Mouse (Mus musculus): ENCODE data around the gene Mybpc2.

The Mybpc2 gene

GRCm38 (mm10) chr7:44546274-44546673 is 21.8 kb upstream of the Mybpc2 start:
- no peak for DNase-seq (ENCODE audit: low spot score)

GRCm38 (mm10) chr7:44543071-44543470 is 18.6 kb upstream of the Mybpc2 start:
- no peak for DNase-seq (ENCODE audit: low spot score)

DNA sequence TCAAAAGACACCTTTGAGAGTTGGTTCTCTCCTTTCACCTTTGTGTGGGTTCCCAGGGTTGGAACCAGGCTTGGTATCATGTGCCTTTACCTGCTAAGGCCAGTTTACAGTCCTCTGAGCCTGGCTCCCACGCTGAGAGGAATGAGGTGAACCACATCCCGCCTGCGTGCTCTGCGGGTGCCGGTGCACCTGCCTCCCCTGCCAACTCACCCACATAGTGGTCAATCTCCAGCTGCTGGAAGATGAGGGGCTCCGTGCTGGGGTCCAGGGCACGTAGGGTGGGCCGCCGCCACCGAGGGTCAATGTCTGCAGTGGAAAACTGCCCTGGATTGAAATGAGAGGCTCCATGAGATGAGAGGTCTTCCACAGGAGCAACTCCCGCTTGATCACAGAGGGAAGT is 18.1 kb upstream of the Mybpc2 start:
- DNase-seq (ENCODE audit: low spot score) = no peak

GRCm38 (mm10) chr7:44538756-44539624 is 14.5 kb upstream of the Mybpc2 start:
- DNase-seq (ENCODE audit: low spot score) = no peak

GRCm38 (mm10) chr7:44537496-44537895 is 13.0 kb upstream of the Mybpc2 start:
- no peak for DNase-seq (ENCODE audit: low spot score)

DNA sequence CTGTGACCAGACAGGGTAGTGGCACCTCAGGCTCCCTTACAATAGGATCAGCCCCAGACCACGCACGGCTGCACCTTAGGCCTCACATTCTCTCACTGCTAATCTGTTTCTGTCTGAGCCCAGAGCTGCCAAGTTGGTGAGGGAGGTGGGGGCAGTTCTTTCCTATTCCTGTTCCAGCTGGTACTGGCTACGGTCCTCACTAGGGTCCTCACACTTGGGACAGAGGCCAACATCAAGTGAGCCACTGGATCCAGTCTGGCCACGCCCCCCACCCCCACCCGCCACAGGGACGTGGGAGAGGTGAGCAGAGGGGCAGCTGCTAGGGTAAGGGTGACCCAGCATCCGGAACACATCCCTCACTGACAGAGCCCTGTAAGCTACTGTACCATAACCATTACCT is 12.6 kb upstream of the Mybpc2 start:
- no peak for DNase-seq (ENCODE audit: low spot score)

DNA sequence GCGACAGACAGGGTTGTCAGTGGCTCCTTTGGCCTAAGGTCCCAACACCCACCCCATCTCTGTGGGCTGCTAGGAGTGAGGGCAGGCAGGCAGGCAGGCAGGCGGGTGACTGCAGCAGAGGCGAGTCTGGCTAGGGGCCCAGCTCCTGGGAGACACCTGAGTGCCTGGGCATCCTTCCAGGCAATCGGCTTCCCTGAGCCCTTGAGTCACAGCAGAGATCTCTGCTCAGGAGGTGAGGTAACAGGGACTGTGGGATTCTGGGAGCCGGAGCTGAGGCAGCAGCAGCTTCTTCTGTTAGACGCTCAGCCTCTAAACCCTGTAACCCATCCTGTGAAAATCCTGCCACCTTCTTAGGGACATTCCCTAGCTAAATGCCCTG is 12.1 kb upstream of the Mybpc2 start:
- no peak for DNase-seq (ENCODE audit: low spot score)

- DNase-seq (ENCODE audit: low spot score) = no peak
These were observed 11.5 kb upstream of the Mybpc2 start for GRCm38 (mm10) chr7:44535657-44536589.

GRCm38 (mm10) chr7:44534656-44535441 is 10.4 kb upstream of the Mybpc2 start:
- no peak for DNase-seq (ENCODE audit: low spot score)

DNA sequence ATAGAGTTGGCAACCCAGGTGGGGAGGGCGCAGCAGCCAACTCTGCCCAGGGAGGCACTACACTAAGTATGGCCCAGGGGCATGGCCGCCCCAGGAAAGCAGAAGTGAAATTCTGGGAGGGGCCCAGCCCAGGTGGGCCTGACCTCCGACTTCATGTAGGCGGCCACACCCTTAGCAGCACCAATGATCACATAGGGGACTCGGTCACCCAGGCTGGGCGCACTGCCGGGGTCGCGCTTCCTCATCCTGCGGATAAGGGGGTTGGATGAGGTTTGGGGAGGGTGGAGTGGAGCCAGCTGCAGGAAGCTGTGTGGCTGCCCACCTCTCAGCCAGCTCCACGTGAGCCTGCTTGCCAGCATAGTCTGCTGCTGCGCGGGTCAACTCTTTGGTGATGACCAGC is 9.8 kb upstream of the Mybpc2 start:
- no peak for DNase-seq (ENCODE audit: low spot score)

DNA sequence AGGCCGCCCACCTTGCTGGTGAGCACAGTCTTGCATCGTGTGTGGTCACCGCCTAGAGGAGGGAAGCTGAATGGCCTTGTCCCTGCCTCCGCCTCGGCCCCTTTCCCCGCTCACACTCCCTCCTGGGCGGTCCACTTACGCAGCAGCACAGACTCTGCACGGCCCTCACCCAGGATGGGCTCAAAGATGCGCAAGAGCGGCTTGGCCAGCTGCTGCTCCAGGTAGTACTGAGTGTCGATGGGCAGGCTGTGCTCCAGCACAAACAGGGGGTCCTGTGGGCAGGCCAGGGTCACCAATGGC is 9.2 kb upstream of the Mybpc2 start:
- no peak for DNase-seq (ENCODE audit: low spot score)

GRCm38 (mm10) chr7:44532918-44533745 is 8.7 kb upstream of the Mybpc2 start:
- no peak for DNase-seq (ENCODE audit: low spot score)

DNA sequence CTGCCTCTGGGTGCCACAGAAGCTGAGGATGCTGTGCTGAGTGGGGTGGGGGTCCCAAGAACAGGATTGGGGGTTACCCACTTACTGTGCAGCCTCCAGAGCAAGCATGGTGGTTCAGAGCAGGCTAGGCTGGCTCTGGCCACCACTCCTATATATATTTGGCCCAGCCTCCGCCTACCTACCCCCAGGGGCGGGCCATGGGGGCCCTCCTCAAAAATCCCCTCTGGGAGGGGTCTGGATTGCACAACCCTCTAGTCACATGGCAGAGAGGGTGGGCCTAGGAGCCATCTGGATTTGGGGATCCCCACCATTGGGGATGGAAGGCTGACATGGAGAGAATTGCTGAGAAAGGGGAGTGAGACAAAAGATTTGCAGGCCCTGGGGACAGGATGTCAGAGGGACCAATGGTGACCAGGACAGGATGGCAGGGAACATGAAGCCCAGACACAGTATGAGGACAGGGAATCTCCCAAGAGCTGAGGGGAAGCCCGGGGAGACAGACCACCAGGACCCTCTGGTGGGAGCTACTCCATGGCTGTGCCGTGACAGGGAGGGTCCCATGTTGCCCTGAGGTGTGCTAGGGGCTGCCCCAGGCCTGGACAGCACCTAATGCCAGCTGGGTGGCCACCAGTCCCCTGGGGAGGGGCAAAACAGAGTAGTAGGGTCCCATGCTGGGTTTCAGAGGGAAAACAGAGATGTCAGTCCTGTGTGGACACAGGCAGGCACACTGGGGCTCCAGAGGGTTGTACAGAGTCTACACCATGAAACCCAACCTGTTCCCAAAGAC is 7.7 kb upstream of the Mybpc2 start, which contains the start of gene Spib:
Gene Spib, minus strand, starts transcription at position 126 of the 787 bp plus-strand sequence.
- DNase-seq (ENCODE audit: low spot score) = no peak

DNA sequence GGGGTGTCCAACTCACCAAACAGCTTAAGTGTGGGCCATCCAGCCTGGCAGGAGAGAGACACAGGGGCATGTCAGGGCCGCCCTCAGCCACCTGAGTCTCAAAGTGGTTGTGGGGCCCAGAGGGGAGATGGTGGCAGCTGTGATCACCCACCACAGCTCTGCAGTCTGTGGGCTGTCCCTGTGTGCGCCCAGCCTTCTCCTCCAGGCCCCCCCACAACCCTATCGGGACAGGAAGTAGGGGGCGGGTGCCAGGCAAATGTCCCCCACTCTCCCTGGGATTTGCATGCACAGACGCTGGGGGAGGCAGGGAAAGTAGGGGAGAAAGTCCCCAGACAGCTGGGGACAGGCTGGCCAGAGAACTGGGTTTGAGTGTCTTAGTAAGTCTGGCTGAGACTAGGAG is 6.8 kb upstream of the Mybpc2 start:
- DNase-seq (ENCODE audit: low spot score) = no peak

DNA sequence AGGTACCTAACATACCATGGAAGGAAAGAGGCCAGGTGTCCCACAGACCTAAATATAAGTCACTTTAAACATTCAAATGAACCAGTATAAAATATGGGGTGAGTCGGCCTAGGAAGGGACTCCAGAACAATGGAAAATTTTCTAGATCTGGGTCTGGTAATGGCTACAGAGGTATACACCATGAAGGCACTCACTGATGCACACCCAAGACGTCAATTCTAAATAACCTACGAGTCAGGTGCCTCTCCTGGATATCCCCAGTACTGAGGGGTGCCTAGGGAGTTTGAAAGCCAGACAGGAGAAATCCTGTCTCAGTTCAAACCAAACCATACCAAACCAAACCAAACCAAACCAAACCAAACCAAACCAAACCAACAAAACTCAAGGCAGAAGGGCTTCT is 6.1 kb upstream of the Mybpc2 start:
- DNase-seq (ENCODE audit: low spot score) = no peak

GRCm38 (mm10) chr7:44529518-44529917 is 5.1 kb upstream of the Mybpc2 start:
- no peak for DNase-seq (ENCODE audit: low spot score)

DNA sequence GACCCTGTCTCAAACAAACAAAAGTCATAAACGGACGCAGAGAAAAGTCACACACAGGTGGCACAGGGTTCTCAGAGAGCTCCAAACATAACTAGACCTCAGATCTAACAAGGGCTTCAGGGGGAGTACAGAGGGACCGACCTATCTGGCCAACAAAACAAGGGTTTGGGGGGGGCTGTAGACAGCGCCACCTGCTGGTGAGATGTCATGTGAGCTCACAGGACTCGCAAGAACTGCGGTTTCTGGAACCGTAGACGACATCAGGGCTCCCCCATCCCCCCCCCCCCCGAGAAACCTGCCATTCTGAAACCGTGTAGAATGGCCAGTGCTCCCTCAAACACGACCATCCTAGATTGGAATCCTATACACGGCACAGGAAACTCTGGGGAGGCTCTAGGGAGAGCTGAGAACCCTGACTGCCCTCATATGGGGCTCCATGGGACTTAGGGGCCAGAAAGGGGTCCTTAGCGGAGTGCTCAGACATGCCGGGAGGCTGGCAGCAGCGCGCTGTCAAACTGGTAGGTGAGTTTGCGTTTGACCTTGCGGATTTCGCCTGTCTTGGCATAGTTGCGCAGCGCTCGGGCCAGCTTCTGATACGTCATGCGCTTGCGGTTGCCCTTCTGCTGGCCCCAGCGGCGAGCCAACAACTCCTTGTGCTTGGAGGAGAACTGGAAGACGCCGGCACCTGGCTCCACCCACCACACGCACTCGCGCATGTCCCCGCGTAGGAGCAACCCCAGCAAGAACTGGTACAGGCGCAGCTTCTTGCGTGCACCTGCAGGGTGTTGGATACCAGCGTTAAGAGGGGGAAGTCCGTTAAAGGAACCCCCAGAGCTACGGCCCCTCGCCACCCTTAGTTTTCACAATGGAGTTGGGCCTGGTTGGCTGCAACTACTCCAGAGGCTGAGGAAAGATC is 3.3 kb upstream of the Mybpc2 start:
- peak; percentile 83 for DNase-seq (ENCODE audit: low spot score)

- no peak for DNase-seq (ENCODE audit: low spot score)
These were observed 2.1 kb upstream of the Mybpc2 start for GRCm38 (mm10) chr7:44526414-44527154.
